ENCODE assay signal across 16 mouse cellular contexts in the genomic region with DNA sequence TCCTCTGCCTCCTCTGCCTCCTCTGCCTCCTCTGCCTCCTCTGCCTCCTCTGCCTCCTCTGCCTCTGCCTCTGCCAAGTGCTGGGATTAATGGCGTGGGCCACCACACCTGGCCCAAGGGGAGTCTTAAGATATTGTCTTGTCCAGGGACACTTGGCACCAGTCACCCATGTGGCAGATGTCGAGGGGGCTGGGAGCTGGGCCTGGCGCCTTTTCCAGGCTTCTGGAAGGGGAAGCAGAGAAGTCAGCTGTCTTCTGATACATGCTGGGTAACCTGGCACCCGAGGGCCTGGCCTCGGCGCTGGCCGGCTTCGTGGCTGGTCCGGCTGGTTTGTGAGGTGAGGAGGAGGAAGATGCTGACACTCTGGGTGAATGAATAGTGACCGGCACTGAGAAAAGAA. TPM values are rescaled to one million over a fixed set of nuclear protein-coding genes. Genes with fewer than 3 reads are reported as not detected.
DNase-seq lines count a peak whose midpoint lies in the region.
"Had no signal": no experiment of that assay in that cellular context is flagged by ENCODE, and none has a peak within 500 bp of the region (broad histone marks: within the 10 kb centered on the region; RNA-seq: fewer than 3 reads in every experiment).

No protein-coding gene starts in this region.

- intact Hi-C loops in left cerebral cortex, postnatal 4 days (cut with DNase I), result no loop called here
- intact Hi-C loops in left cerebral cortex, postnatal 36 days (cut with DNase I), result loop anchor here (5.0 kb wide), 1 partner anchor 400 kb away; no protein-coding TSS in a partner anchor

- DNase-seq in adrenal gland, postnatal 10 days, result peak; percentile 10
- DNase-seq in adrenal gland, adult 8-10 months, result no peak
- peak; percentile 30 to 53 for DNase-seq in cerebellum, postnatal 14 days
- DNase-seq in cerebellum, adult 8-10 months, result no peak
- DNase-seq in left cerebral cortex, postnatal 4 days, result peak; percentile 45
- DNase-seq in left cerebral cortex, postnatal 36 days (ENCODE audit: low spot score in 2 of 2), result no peak
- DNase-seq: B cell, adult 2 months; cerebellum, adult 11 months; cerebellum, adult 18-20 months; cerebellum, adult 9-10 months; forebrain, postnatal 0 days had no signal

RNA-seq across cellular contexts. Expression of a gene that starts 30.7 kb away (rescaled TPM):
- total RNA-seq in adrenal gland, postnatal 10 days (2021), result not detected
- total RNA-seq in adrenal gland, adult 8-10 months (2022), result not detected
- not detected for total RNA-seq in left cerebral cortex, postnatal 4 days (2021)
- total RNA-seq in left cerebral cortex, postnatal 36 days (2021), result not detected
- total RNA-seq: adrenal gland, adult 18-20 months; adrenal gland, postnatal 14 days; adrenal gland, postnatal 36 days; CH12.LX; forebrain, postnatal 0 days; G1E had no signal

Comparison
In these comparisons a context has a peak if more than half of its experiments do, and no peak if none do; other contexts are left out.
1. DNase-seq: peak in adrenal gland, postnatal 10 days (single experiment), cerebellum, postnatal 14 days (2 of 2) and left cerebral cortex, postnatal 4 days (single experiment); none in adrenal gland, adult 8-10 months (single experiment), cerebellum, adult 8-10 months (single experiment) and left cerebral cortex, postnatal 36 days (0 of 2).